Mouse (Mus musculus) stomach, embryonic 16.5 days (tissue): Measurements from ENCODE around the gene Ptprd. TPM values are rescaled to one million over a fixed set of nuclear protein-coding genes. Genes with fewer than 3 reads are reported as not detected.

ENCODE experiments used
- ATAC-seq: fragments of 200-750 bp; cut with Nextera tagmentation; 2 replicates; pipeline ENCODE4 v1.8.0; 2017; ENCODE audit warnings: moderate number of reproducible peaks, moderate TSS enrichment; ENCODE audit not compliant: insufficient read depth, low FRiP score
- H3K27ac ChIP-seq: fragments of 300-500 bp; sonication (generic); 2 replicates; pipeline ENCODE4 v1.5.1; 2014; ENCODE audit warnings: low read length
- H3K27me3 ChIP-seq: fragments of 300-500 bp; sonication (generic); 2 replicates; pipeline ENCODE4 v1.6.1; 2014; ENCODE audit warnings: low read length, control low read depth, mixed read lengths; ENCODE audit not compliant: control insufficient read depth, insufficient read depth
- H3K36me3 ChIP-seq: fragments of 300-500 bp; sonication (generic); 2 replicates; pipeline ENCODE4 v1.6.1; 2014; ENCODE audit warnings: low read length; ENCODE audit not compliant: control insufficient read depth, insufficient read depth
- H3K4me1 ChIP-seq: fragments of 300-500 bp; sonication (generic); 2 replicates; pipeline ENCODE4 v1.6.1; 2014; ENCODE audit warnings: low read length, control low read depth, mixed read lengths; ENCODE audit not compliant: control insufficient read depth, insufficient read depth
- H3K4me2 ChIP-seq: fragments of 300-500 bp; sonication (generic); 2 replicates; pipeline ENCODE4 v1.6.1; 2014; ENCODE audit warnings: low read depth, low read length, mixed read lengths
- H3K4me3 ChIP-seq: fragments of 300-500 bp; sonication (generic); replicated peaks from 2 replicates; pipeline ENCODE4 v1.5.1; 2014; ENCODE audit warnings: mild to moderate bottlenecking, low read length
- H3K9ac ChIP-seq: fragments of 300-500 bp; sonication (generic); 2 replicates; pipeline ENCODE4 v1.6.1; 2014; ENCODE audit warnings: low read length
- H3K9me3 ChIP-seq: fragments of 300-500 bp; sonication (generic); replicated peaks from 2 replicates; pipeline ENCODE4 v1.6.1; 2016; ENCODE audit warnings: low read length, control low read depth; ENCODE audit not compliant: control insufficient read depth
- WGBS: fragments of 180-500 bp; shearing (Covaris S2); extraction: QIAGEN DNeasy Blood & Tissue Kit; methylation state at CpG from one replicate; pipeline ENCODE4 v1.1.7; 2014; 5-methylcytosine and 5-hydroxymethylcytosine counted together
- polyA plus RNA-seq: library from polyadenylated mRNA; unstranded; fragments of >200 nt; fragmentation: Nextera tagmentation; extraction: Ambion mirVana; gene quantifications from 2 replicates; pipeline ENCODE4 v1.2.1, GENCODE M21; 2015

The Ptprd gene
- polyA plus RNA-seq, 1 experiment from 2014 or later = 11.0 TPM

- 82% methylated on average over 3 of the region's 3 CpGs for WGBS
- H3K27me3 ChIP-seq = no peaks in the 10 kb centered on the region
- no peak overlapping the region for H3K9ac ChIP-seq
- no peaks in the 10 kb centered on the region for H3K9me3 ChIP-seq
- H3K36me3 ChIP-seq = no peaks in the 10 kb centered on the region
- ATAC-seq = no peak
- H3K4me3 ChIP-seq = no peak overlapping the region
- no peak overlapping the region for H3K27ac ChIP-seq
- no peak overlapping the region for H3K4me2 ChIP-seq
- no peaks in the 10 kb centered on the region for H3K4me1 ChIP-seq
These were observed 2017.0 kb downstream of the Ptprd start for GRCm38 (mm10) chr4:76194762-76195161.

- Histone ChIP-seq H3K27me3 (no peaks in the 10 kb centered on the region), H3K9me3 (no peaks in the 10 kb centered on the region), H3K27ac (no peak overlapping the region), H3K36me3 (no peaks in the 10 kb centered on the region), H3K4me1 (no peaks in the 10 kb centered on the region), H3K9ac (no peak overlapping the region), H3K4me2 (no peak overlapping the region), H3K4me3 (no peak overlapping the region)
- 81% methylated on average over 3 of the region's 3 CpGs for WGBS
- no peak for ATAC-seq
These were observed 2018.3 kb downstream of the Ptprd start for GRCm38 (mm10) chr4:76193496-76193895.

DNA sequence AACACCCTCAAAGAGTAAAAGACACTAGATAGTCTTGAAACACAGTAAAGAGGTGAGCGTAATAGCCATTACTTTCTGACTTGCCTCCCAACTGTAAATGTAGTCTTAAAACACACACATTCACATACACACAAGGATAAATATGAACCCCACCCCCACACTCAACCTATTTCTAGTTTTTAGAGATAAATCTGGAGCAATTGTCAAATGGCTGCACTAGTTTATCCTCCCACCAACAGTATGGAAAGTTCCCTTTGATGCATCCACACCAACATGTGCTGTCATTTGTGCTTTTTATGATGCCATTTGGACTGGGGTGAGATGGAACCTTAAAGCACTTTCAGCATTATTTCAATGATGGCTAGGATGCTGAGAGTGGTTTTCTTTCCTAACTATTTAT, 2019.7 kb downstream of the Ptprd start:
- Histone ChIP-seq H3K4me1 (no peaks in the 10 kb centered on the region), H3K27ac (no peak overlapping the region), H3K9me3 (no peaks in the 10 kb centered on the region), H3K36me3 (no peaks in the 10 kb centered on the region), H3K27me3 (no peaks in the 10 kb centered on the region), H3K9ac (no peak overlapping the region), H3K4me2 (no peak overlapping the region), H3K4me3 (no peak overlapping the region)
- WGBS = 100% methylated on average over 1 of the region's 1 CpGs
- no peak for ATAC-seq

GRCm38 (mm10) chr4:76190788-76191187, 2021.0 kb downstream of the Ptprd start:
- Histone ChIP-seq H3K4me3 (no peak overlapping the region), H3K27me3 (no peaks in the 10 kb centered on the region), H3K4me1 (no peaks in the 10 kb centered on the region), H3K9ac (no peak overlapping the region), H3K36me3 (no peaks in the 10 kb centered on the region), H3K9me3 (no peaks in the 10 kb centered on the region), H3K27ac (no peak overlapping the region), H3K4me2 (no peak overlapping the region)
- 63% methylated on average over 1 of the region's 1 CpGs for WGBS
- ATAC-seq = no peak

GRCm38 (mm10) chr4:76183095-76183494, 2028.7 kb downstream of the Ptprd start:
- H3K4me2 ChIP-seq = no peak overlapping the region
- H3K9ac ChIP-seq = no peak overlapping the region
- WGBS = 87% methylated on average over 3 of the region's 3 CpGs
- no peaks in the 10 kb centered on the region for H3K4me1 ChIP-seq
- H3K27me3 ChIP-seq = no peaks in the 10 kb centered on the region
- no peaks in the 10 kb centered on the region for H3K9me3 ChIP-seq
- H3K27ac ChIP-seq = no peak overlapping the region
- ATAC-seq = no peak
- no peak overlapping the region for H3K4me3 ChIP-seq
- H3K36me3 ChIP-seq = no peaks in the 10 kb centered on the region

DNA sequence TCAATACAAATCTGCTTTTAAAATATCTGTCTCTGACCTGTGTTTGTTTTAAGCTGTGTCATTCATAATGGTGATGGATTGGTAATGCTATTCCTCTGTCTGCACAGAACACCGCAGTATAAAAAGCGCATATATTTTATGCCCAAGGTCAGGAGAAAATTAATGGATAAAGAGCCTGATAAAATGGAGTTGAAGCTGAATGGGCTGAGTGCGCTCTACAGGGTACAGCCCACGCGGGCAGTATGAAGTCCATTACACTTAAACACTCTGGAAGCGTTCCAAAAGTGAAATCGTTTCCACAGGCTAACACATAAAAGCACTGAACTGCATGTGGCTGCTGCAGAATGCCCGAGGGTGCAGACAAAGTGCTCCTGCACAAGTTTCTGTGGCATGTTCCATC, 2032.3 kb downstream of the Ptprd start:
- Histone ChIP-seq H3K9me3 (no peaks in the 10 kb centered on the region), H3K27ac (no peak overlapping the region), H3K36me3 (no peaks in the 10 kb centered on the region), H3K4me2 (no peak overlapping the region), H3K4me1 (no peaks in the 10 kb centered on the region), H3K4me3 (no peak overlapping the region), H3K9ac (no peak overlapping the region), H3K27me3 (no peaks in the 10 kb centered on the region)
- ATAC-seq = no peak
- WGBS = 44% methylated on average over 8 of the region's 8 CpGs

DNA sequence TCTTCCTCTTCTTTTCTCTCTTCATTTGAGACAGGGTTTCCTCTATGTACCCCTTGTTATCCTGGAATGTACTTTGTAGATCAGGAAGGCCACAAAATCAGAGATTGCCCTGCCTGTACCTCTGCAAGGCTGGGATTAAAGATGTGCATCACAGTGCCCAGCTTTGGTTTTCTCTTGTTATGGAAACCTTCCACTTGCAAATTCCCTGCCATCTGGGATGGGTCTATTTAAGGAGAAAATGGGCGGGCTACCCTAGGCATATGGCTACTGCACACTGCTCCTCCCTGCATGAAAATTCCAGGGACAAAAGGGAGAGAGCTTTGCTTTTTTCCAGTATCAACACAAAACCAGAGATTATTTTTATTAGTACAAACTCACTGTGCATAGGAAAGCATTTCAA, 2036.7 kb downstream of the Ptprd start:
- Histone ChIP-seq H3K4me1 (no peaks in the 10 kb centered on the region), H3K4me2 (no peak overlapping the region), H3K27ac (no peak overlapping the region), H3K9ac (no peak overlapping the region), H3K27me3 (no peaks in the 10 kb centered on the region), H3K36me3 (no peaks in the 10 kb centered on the region), H3K9me3 (no peaks in the 10 kb centered on the region), H3K4me3 (no peak overlapping the region)
- ATAC-seq = no peak
- WGBS = 86% methylated on average over 1 of the region's 1 CpGs

DNA sequence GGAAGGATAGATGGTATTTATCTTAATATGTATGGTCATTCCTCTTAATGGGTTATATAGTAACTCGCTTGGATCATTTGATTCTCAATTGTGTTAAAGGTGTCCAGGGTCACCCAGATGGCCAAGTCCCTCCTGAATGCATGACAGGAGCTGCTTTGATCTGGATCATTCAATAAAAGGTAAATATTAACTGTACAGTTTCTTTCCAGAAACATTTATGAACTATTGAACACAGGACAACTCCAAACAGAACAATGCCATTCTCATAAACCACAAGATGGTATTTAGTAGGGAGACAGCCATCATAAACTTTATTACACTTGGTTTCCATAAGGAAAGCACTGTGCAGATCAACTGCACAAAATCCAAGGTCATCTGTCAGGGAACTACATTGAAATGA, 2056.0 kb downstream of the Ptprd start:
- no peak overlapping the region for H3K9ac ChIP-seq
- no peaks in the 10 kb centered on the region for H3K36me3 ChIP-seq
- no peak overlapping the region for H3K27ac ChIP-seq
- H3K4me2 ChIP-seq = no peak overlapping the region
- no peaks in the 10 kb centered on the region for H3K4me1 ChIP-seq
- ATAC-seq = no peak
- H3K9me3 ChIP-seq = no peaks in the 10 kb centered on the region
- WGBS = 40% methylated on average over 1 of the region's 1 CpGs
- no peak overlapping the region for H3K4me3 ChIP-seq
- H3K27me3 ChIP-seq = no peaks in the 10 kb centered on the region

- Histone ChIP-seq H3K27ac (no peak overlapping the region), H3K36me3 (no peaks in the 10 kb centered on the region), H3K4me3 (no peak overlapping the region), H3K9me3 (no peaks in the 10 kb centered on the region), H3K9ac (no peak overlapping the region), H3K4me2 (no peak overlapping the region), H3K4me1 (no peaks in the 10 kb centered on the region), H3K27me3 (no peaks in the 10 kb centered on the region)
- ATAC-seq = no peak
- WGBS = 58% methylated on average over 2 of the region's 2 CpGs
These were observed 2057.6 kb downstream of the Ptprd start for GRCm38 (mm10) chr4:76154190-76154589.

GRCm38 (mm10) chr4:76144925-76145324, 2066.8 kb downstream of the Ptprd start:
- no peaks in the 10 kb centered on the region for H3K9me3 ChIP-seq
- H3K27ac ChIP-seq = no peak overlapping the region
- H3K4me3 ChIP-seq = no peak overlapping the region
- no peaks in the 10 kb centered on the region for H3K27me3 ChIP-seq
- H3K4me1 ChIP-seq = no peaks in the 10 kb centered on the region
- no peak overlapping the region for H3K4me2 ChIP-seq
- H3K36me3 ChIP-seq = no peaks in the 10 kb centered on the region
- H3K9ac ChIP-seq = no peak overlapping the region
- WGBS = 81% methylated on average over 4 of the region's 4 CpGs
- ATAC-seq = no peak
